Mouse (Mus musculus): ENCODE data around the gene Was.

DNA sequence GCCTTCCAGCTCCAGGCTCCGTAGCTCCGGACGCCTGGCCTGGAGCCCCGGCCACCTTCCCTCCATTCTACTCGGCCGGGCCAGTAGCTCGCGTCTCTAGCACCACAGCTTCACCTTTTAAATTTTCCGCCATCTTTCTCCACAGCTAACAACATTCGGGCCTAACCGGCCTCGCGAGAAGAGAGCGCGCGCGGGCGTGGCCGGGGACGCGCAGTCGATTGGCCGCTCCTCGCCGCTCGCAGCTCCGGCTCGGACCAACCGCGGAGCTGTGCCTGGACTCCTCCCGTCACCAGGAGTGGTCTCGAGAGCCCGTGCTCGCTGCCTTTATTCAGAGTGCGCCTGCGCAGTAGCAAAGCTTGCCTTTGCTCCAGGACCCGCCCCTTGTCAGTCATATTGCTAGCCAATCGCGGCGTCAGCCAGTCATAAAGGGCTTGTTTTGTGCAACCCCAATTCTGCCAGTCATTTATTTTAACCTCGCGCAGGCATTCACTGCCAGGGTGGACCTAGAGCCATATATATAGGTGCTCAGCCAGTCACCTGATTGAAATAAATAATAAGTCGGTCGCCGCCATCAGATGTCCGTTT lies 15.8 kb downstream of the Was start, which contains the start of gene Suv39h1:
- TF ChIP-seq CTCF (IDR thresholded peaks at IDR 0.05), result no peak
- no peak for TF ChIP-seq EP300 (IDR thresholded peaks at IDR 0.05)

Data from lung, postnatal 0 days (tissue).